In genomic region chr5:128947093-128947492, GRCm38 (mm10) we compare ENCODE assay signal across 8 mouse cellular contexts. TPM values are rescaled to one million over a fixed set of nuclear protein-coding genes. Genes with fewer than 3 reads are reported as not detected.
A peak's percentile ranks its signal among the peaks of the same experiment; 100 is the strongest.
DNase-seq lines count a peak whose midpoint lies in the region.

No protein-coding gene starts in this region.

- DNase-seq in adrenal gland, adult 18-20 months (ENCODE audit: low spot score in 2 of 2), result peak; percentile 30 to 35
- DNase-seq in adrenal gland, postnatal 4 days (ENCODE audit: low spot score in 2 of 2), result no peak
- DNase-seq in kidney, adult 9 months, result peak; percentile 30
- DNase-seq in kidney, adult 11 months, result no peak
- peak; percentile 68 for DNase-seq in adrenal gland, postnatal 10 days
- peak; percentile 39 for DNase-seq in lung, postnatal 36 days
- DNase-seq in layer of hippocampus, adult 11-12 months (ENCODE audit: low spot score), result no peak
- no peak for DNase-seq in spleen, postnatal 4 days (ENCODE audit: low spot score in 2 of 2)

RNA-seq across cellular contexts. Expression of gene Rimbp2, which starts 6.2 kb away (rescaled TPM):
- 1 to 10 TPM; 4.0 to 5.3 TPM for total RNA-seq in adrenal gland, adult 18-20 months (2021)
- total RNA-seq in adrenal gland, postnatal 4 days (2021), result 10 to 100 TPM; 12.4 to 13.0 TPM
- total RNA-seq in adrenal gland, postnatal 10 days (2021), result 1 to 10 TPM; 5.2 to 8.0 TPM

Comparison
In these comparisons a context has a peak if more than half of its experiments do, and no peak if none do; other contexts are left out.
1. DNase-seq: peak in adrenal gland, adult 18-20 months (2 of 2), kidney, adult 9 months (single experiment), adrenal gland, postnatal 10 days (single experiment) and lung, postnatal 36 days (single experiment); none in adrenal gland, postnatal 4 days (0 of 2), kidney, adult 11 months (single experiment), layer of hippocampus, adult 11-12 months (single experiment) and spleen, postnatal 4 days (0 of 2).